Mouse (Mus musculus) liver, embryonic 16.5 days (tissue): ENCODE measurements around the gene Incenp. TPM values are rescaled to one million over a fixed set of nuclear protein-coding genes. Genes with fewer than 3 reads are reported as not detected.
A peak's percentile ranks its signal among the peaks of the same experiment; 100 is the strongest.

Source experiments
- ATAC-seq: fragments of 200-750 bp; cut with Nextera tagmentation; 2 replicates; pipeline ENCODE4 v1.8.0; 2017; ENCODE audit warnings: low read depth, mild to moderate bottlenecking, moderate number of reproducible peaks, moderate library complexity
- H3K27ac ChIP-seq: fragments of 300-500 bp; sonication (generic); 2 replicates; pipeline ENCODE4 v1.5.1; 2014; ENCODE audit warnings: mild to moderate bottlenecking, low read length
- H3K27me3 ChIP-seq: fragments of 300-500 bp; sonication (generic); 2 replicates; pipeline ENCODE4 v1.6.1; 2014; ENCODE audit warnings: low read depth, low read length, mixed read lengths; ENCODE audit not compliant: control insufficient read depth, insufficient read depth
- H3K36me3 ChIP-seq: fragments of 300-500 bp; sonication (generic); 2 replicates; pipeline ENCODE4 v1.6.1; 2014; ENCODE audit warnings: mild to moderate bottlenecking; ENCODE audit not compliant: control insufficient read depth, insufficient read depth
- H3K4me1 ChIP-seq: fragments of 300-500 bp; sonication (generic); 2 replicates; pipeline ENCODE4 v1.6.1; 2014; ENCODE audit warnings: low read depth, low read length, mixed read lengths; ENCODE audit not compliant: control insufficient read depth
- H3K4me2 ChIP-seq: fragments of 300-500 bp; sonication (generic); 2 replicates; pipeline ENCODE4 v1.6.1; 2014; ENCODE audit warnings: low read depth, low read length, mixed read lengths
- H3K4me3 ChIP-seq: fragments of 300-500 bp; sonication (generic); 2 replicates; pipeline ENCODE4 v1.5.1; 2014; ENCODE audit warnings: low read depth, mild to moderate bottlenecking, low read length
- H3K9ac ChIP-seq: fragments of 300-500 bp; sonication (generic); 2 replicates; pipeline ENCODE4 v1.6.1; 2014; ENCODE audit warnings: low read depth, low read length
- H3K9me3 ChIP-seq: fragments of 300-500 bp; sonication (generic); replicated peaks from 2 replicates; pipeline ENCODE4 v1.6.1; 2016; ENCODE audit warnings: low read length; ENCODE audit not compliant: control insufficient read depth
- WGBS: fragments of 180-500 bp; shearing (Covaris S2); extraction: QIAGEN DNeasy Blood & Tissue Kit; methylation state at CpG from one replicate; pipeline ENCODE4 v1.1.7; 2014; ENCODE audit not compliant: insufficient replicate concordance; 5-methylcytosine and 5-hydroxymethylcytosine counted together
- polyA plus RNA-seq: library from polyadenylated mRNA; unstranded; fragments of >200 nt; fragmentation: Nextera tagmentation; extraction: Ambion mirVana; gene quantifications from 2 replicates; pipeline ENCODE4 v1.2.1, GENCODE M21; 2015

Gene Incenp
- 76.2 and 79.7 TPM in 2 replicates for polyA plus RNA-seq

GRCm38 (mm10) chr19:9899072-9899779 is at the start of gene Incenp:
Incenp (minus strand) TSS chr19:9899551.
- H3K27me3 ChIP-seq = no peaks in the 10 kb centered on the region
- H3K4me1 ChIP-seq = peaks cover 39% of the 10 kb centered on the region
- H3K4me3 ChIP-seq = peak within 1 kb of the TSS; percentile 95
- H3K27ac ChIP-seq = peak within 1 kb of the TSS; percentile 93
- peaks cover 14% of the 10 kb centered on the region for H3K36me3 ChIP-seq
- under 1% methylated on average over 58 of the region's 58 CpGs for WGBS
- ATAC-seq = peak; percentile 95
- H3K4me2 ChIP-seq = peak within 1 kb of the TSS; percentile 81
- H3K9ac ChIP-seq = peak within 1 kb of the TSS; percentile 94
- no peaks in the 10 kb centered on the region for H3K9me3 ChIP-seq

GRCm38 (mm10) chr19:9946986-9947385 is 47.6 kb upstream of the Incenp start:
- Histone ChIP-seq H3K9me3 (no peaks in the 10 kb centered on the region), H3K9ac (no peak overlapping the region), H3K4me1 (peaks cover 9% of the 10 kb centered on the region), H3K27ac (no peak overlapping the region), H3K36me3 (no peaks in the 10 kb centered on the region), H3K27me3 (no peaks in the 10 kb centered on the region), H3K4me3 (no peak overlapping the region), H3K4me2 (no peak overlapping the region)
- no peak for ATAC-seq
- 64% methylated on average over 3 of the region's 3 CpGs for WGBS

GRCm38 (mm10) chr19:9945800-9946564 is 46.6 kb upstream of the Incenp start:
- Histone ChIP-seq H3K4me3 (no peak overlapping the region), H3K27ac (no peak overlapping the region), H3K9me3 (no peaks in the 10 kb centered on the region), H3K9ac (no peak overlapping the region), H3K4me2 (no peak overlapping the region), H3K27me3 (no peaks in the 10 kb centered on the region), H3K36me3 (no peaks in the 10 kb centered on the region), H3K4me1 (peaks cover 9% of the 10 kb centered on the region)
- WGBS = 76% methylated on average over 8 of the region's 8 CpGs
- no peak for ATAC-seq

GRCm38 (mm10) chr19:9942539-9943533 is 43.5 kb upstream of the Incenp start:
- Histone ChIP-seq H3K9ac (no peak overlapping the region), H3K9me3 (no peaks in the 10 kb centered on the region), H3K36me3 (no peaks in the 10 kb centered on the region), H3K27ac (no peak overlapping the region), H3K4me2 (no peak overlapping the region), H3K27me3 (no peaks in the 10 kb centered on the region), H3K4me1 (peaks cover 22% of the 10 kb centered on the region), H3K4me3 (no peak overlapping the region)
- WGBS = 36% methylated on average over 10 of the region's 10 CpGs
- 0 out of 2 replicates have a peak, but pooled peaks have one; percentile 17 for ATAC-seq

GRCm38 (mm10) chr19:9941809-9942208 is 42.5 kb upstream of the Incenp start:
- Histone ChIP-seq H3K4me1 (peaks cover 22% of the 10 kb centered on the region), H3K27me3 (no peaks in the 10 kb centered on the region), H3K27ac (no peak overlapping the region), H3K9me3 (no peaks in the 10 kb centered on the region), H3K9ac (no peak overlapping the region), H3K4me3 (no peak overlapping the region), H3K36me3 (no peaks in the 10 kb centered on the region), H3K4me2 (no peak overlapping the region)
- 42% methylated on average over 1 of the region's 1 CpGs for WGBS
- peak; percentile 39 for ATAC-seq

- Histone ChIP-seq H3K36me3 (no peaks in the 10 kb centered on the region), H3K27ac (no peak overlapping the region), H3K4me2 (no peak overlapping the region), H3K9me3 (no peaks in the 10 kb centered on the region), H3K9ac (no peak overlapping the region), H3K27me3 (no peaks in the 10 kb centered on the region), H3K4me3 (no peak overlapping the region), H3K4me1 (peaks cover 22% of the 10 kb centered on the region)
- no peak for ATAC-seq
- WGBS = 61% methylated on average over 4 of the region's 4 CpGs
These were observed 41.6 kb upstream of the Incenp start for GRCm38 (mm10) chr19:9940903-9941302.

GRCm38 (mm10) chr19:9939841-9940240 is 40.5 kb upstream of the Incenp start:
- Histone ChIP-seq H3K4me2 (no peak overlapping the region), H3K4me1 (peaks cover 22% of the 10 kb centered on the region), H3K27me3 (no peaks in the 10 kb centered on the region), H3K27ac (no peak overlapping the region), H3K4me3 (no peak overlapping the region), H3K9ac (no peak overlapping the region), H3K36me3 (no peaks in the 10 kb centered on the region), H3K9me3 (no peaks in the 10 kb centered on the region)
- WGBS = 78% methylated on average over 7 of the region's 7 CpGs
- no peak for ATAC-seq

- H3K9ac ChIP-seq = peak overlapping the region; percentile 16; the same call in 1 of the 2 replicates
- peaks cover 22% of the 10 kb centered on the region for H3K4me1 ChIP-seq
- no peaks in the 10 kb centered on the region for H3K9me3 ChIP-seq
- H3K4me2 ChIP-seq = peak overlapping the region; percentile 67
- H3K4me3 ChIP-seq = peak overlapping the region; percentile 36
- no peaks in the 10 kb centered on the region for H3K27me3 ChIP-seq
- 15% methylated on average over 13 of the region's 13 CpGs for WGBS
- peak overlapping the region; percentile 63 for H3K27ac ChIP-seq
- H3K36me3 ChIP-seq = no peaks in the 10 kb centered on the region
- ATAC-seq = peak; percentile 75
These were observed 39.5 kb upstream of the Incenp start for GRCm38 (mm10) chr19:9938824-9939303.
